Mouse (Mus musculus) embryonic facial prominence, embryonic 15.5 days (tissue): Measurements from ENCODE around the gene Gm20388. TPM values are rescaled to one million over a fixed set of nuclear protein-coding genes. Genes with fewer than 3 reads are reported as not detected.

ENCODE experiments used
- ATAC-seq: fragments of 200-750 bp; cut with Nextera tagmentation; 2 replicates; pipeline ENCODE4 v1.8.0; 2017; ENCODE audit warnings: low read depth, moderate TSS enrichment; ENCODE audit not compliant: insufficient number of reproducible peaks, low FRiP score, low TSS enrichment
- H3K27ac ChIP-seq: fragments of 300-500 bp; sonication (generic); replicated peaks from 2 replicates; pipeline ENCODE4 v1.5.1; 2015; ENCODE audit warnings: mild to moderate bottlenecking, inconsistent platforms
- H3K27me3 ChIP-seq: fragments of 300-500 bp; sonication (generic); 2 replicates; pipeline ENCODE4 v1.6.1; 2015; ENCODE audit warnings: inconsistent platforms
- H3K36me3 ChIP-seq: fragments of 300-500 bp; sonication (generic); 2 replicates; pipeline ENCODE4 v1.6.1; 2015; ENCODE audit warnings: mild to moderate bottlenecking, inconsistent platforms
- H3K4me1 ChIP-seq: fragments of 300-500 bp; sonication (generic); 2 replicates; pipeline ENCODE4 v1.6.1; 2015; ENCODE audit warnings: inconsistent platforms
- H3K4me2 ChIP-seq: fragments of 300-500 bp; sonication (generic); replicated peaks from 2 replicates; pipeline ENCODE4 v1.6.1; 2015; ENCODE audit warnings: mild to moderate bottlenecking, inconsistent platforms
- H3K4me3 ChIP-seq: fragments of 300-500 bp; sonication (generic); replicated peaks from 2 replicates; pipeline ENCODE4 v1.5.1; 2015; ENCODE audit warnings: mild to moderate bottlenecking, inconsistent platforms
- H3K9ac ChIP-seq: fragments of 300-500 bp; sonication (generic); 2 replicates; pipeline ENCODE4 v1.6.1; 2015; ENCODE audit warnings: inconsistent platforms
- H3K9me3 ChIP-seq: fragments of 300-500 bp; sonication (generic); replicated peaks from 2 replicates; pipeline ENCODE4 v1.6.1; 2016; ENCODE audit warnings: inconsistent platforms
- WGBS: fragments of 180-500 bp; shearing (Covaris S2); methylation state at CpG from one replicate; pipeline ENCODE4 v1.1.7; 2015; 5-methylcytosine and 5-hydroxymethylcytosine counted together
- polyA plus RNA-seq: library from polyadenylated mRNA; unstranded; fragments of >200 nt; fragmentation: Nextera tagmentation; extraction: Ambion mirVana; gene quantifications from 2 replicates; pipeline ENCODE4 v1.2.1, GENCODE M21; 2015

Gm20388 gene
- polyA plus RNA-seq, 1 experiment from 2014 or later = 8.0 TPM

DNA sequence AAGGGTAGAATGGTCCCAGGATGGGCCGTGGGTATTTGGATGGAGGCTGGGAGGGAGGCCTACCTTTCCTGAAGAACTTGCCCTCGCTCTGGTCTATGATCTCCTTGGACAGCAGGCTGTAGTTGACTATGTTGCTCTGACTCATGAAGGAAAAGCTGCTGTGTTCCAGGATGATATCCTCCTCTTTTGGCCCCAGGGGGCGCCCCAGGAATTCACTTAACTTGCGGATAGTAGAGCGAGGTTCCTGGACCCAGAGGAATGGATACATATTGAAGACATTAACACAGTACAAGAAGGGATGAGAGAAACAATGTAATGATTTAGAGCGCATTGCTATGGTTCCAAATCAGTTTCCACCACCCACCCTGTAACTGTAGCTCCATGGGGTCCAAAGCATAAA, 3234.6 kb downstream of the Gm20388 start:
- Histone ChIP-seq H3K36me3 (no peaks in the 10 kb centered on the region), H3K27ac (peak overlapping the region; percentile 86)
- peak; percentile 21; the same call in 1 of the 2 replicates for ATAC-seq

DNA sequence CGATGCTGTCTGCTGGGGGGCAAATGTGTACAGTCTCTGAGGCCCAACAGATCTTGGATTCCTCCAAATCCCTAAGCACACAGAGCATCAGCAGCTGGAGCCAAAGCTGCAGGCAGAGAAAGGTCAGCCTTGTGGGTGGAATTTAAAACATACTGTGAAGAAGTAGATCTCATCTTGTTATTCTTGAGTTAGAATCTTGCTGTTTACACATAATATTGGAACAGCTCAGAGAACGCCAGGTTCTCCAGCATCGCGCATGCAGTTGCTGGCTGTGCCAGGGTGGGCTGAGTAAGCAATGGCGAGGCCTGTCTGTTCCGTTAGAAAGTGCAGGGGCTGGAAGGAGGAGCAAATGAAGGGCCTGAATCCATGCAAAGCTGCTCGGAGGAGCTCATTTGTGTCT, 3235.7 kb downstream of the Gm20388 start:
- no peaks in the 10 kb centered on the region for H3K36me3 ChIP-seq
- WGBS = 39% methylated on average over 7 of the region's 7 CpGs
- peaks cover 37% of the 10 kb centered on the region for H3K4me1 ChIP-seq
- H3K4me3 ChIP-seq = no peak overlapping the region
- no peak overlapping the region for H3K9ac ChIP-seq
- no peaks in the 10 kb centered on the region for H3K9me3 ChIP-seq
- no peak for ATAC-seq
- H3K27me3 ChIP-seq = no peaks in the 10 kb centered on the region
- H3K4me2 ChIP-seq = no peak overlapping the region
- peak overlapping the region; percentile 86 for H3K27ac ChIP-seq

More for the DNA sequence above, 3234.6 kb downstream of the Gm20388 start:
- Histone ChIP-seq H3K4me2 (no peak overlapping the region), H3K9me3 (no peaks in the 10 kb centered on the region), H3K4me3 (no peak overlapping the region), H3K9ac (no peak overlapping the region), H3K27me3 (no peaks in the 10 kb centered on the region), H3K4me1 (peaks cover 43% of the 10 kb centered on the region)
- WGBS = 36% methylated on average over 6 of the region's 6 CpGs

DNA sequence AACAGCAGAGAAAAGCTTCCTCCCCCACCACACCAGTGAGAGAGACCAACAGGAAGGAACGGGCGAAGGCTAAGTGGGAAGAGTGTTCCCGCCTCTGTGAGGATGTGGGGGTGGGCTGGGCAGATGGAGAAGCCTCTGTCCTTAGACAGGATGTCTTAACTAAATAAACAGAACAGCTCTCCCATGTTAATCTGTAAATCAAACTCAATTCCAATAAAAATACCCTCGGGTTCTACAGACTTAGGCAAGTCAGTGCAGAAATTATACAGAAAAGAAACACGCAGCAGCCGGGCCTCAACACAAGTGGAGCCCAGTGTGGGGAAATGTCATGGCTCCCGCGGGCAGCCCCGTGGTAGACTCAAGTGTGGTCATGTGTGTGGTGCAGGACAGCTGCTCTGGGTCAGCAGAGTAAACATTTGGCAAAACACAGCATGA, 3240.1 kb downstream of the Gm20388 start:
- WGBS = 43% methylated on average over 9 of the region's 9 CpGs
- Histone ChIP-seq H3K4me3 (no peak overlapping the region), H3K4me2 (no peak overlapping the region), H3K9ac (no peak overlapping the region), H3K36me3 (no peaks in the 10 kb centered on the region), H3K4me1 (peaks cover 18% of the 10 kb centered on the region), H3K27ac (peak overlapping the region; percentile 56), H3K27me3 (no peaks in the 10 kb centered on the region), H3K9me3 (no peaks in the 10 kb centered on the region)
- 0 out of 2 replicates have a peak, but pooled peaks have one; percentile 39 for ATAC-seq

DNA sequence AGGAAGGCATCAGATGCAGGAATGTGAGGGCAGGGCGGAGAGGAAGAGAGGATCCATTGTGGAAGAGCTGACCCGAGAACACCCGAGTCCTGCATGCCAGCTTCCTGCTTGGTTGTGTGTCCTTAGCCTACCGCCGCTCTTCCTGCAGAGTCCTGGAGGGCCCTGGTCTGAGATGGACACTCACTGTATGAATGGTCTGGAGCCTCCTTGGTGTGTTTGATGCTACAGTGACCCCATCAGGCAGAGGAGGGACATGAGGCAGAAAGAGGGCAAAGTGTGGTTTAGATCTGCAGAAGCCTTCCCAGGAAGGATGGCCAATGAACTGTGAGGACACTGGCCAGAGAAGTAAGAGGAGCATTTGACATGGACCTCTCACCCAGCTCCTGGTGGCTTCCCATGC, 3244.5 kb downstream of the Gm20388 start:
- H3K9me3 ChIP-seq = no peaks in the 10 kb centered on the region
- peaks cover 40% of the 10 kb centered on the region for H3K4me1 ChIP-seq
- no peak overlapping the region for H3K9ac ChIP-seq
- H3K4me3 ChIP-seq = no peak overlapping the region
- H3K27ac ChIP-seq = no peak overlapping the region
- WGBS = 63% methylated on average over 5 of the region's 5 CpGs
- no peak for ATAC-seq
- no peaks in the 10 kb centered on the region for H3K36me3 ChIP-seq
- no peaks in the 10 kb centered on the region for H3K27me3 ChIP-seq
- H3K4me2 ChIP-seq = no peak overlapping the region

DNA sequence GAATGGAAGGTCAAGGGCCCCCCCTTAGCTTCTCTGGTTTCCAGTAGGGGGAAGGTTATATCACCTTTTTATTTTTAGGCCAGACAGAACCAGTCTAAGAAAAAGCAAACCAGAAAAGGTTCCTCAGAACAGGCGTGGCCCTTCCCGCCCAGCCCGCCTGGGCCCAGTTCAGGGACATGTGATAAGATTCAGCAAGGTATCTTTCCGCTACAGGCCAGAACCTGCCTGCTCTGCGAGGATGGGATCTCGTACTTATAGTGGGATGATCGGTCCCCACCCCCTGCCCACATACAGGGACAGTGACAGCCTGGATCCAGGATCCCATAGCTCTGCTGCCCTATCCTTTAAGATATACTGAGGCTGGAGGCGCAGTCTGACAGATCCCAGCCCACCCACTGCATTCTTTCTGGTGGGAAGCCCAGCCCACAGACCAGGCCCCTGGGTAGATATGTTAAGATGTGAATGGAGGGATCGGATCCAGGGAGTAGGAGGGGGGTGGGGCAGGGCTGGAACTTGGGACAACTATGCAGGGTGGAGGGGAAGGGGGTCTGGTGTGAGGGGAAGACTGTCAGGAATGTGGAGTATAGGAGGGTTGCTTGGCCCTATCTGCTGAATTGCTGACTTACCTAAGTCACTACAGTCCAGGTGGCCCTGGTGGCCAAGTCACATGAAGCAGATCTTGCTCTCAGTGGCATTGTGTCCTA, 3245.6 kb downstream of the Gm20388 start:
- Histone ChIP-seq H3K9me3 (no peaks in the 10 kb centered on the region), H3K36me3 (no peaks in the 10 kb centered on the region), H3K4me2 (no peak overlapping the region), H3K4me3 (no peak overlapping the region), H3K9ac (no peak overlapping the region), H3K27me3 (no peaks in the 10 kb centered on the region), H3K4me1 (peaks cover 36% of the 10 kb centered on the region), H3K27ac (peak overlapping the region; percentile 76)
- peak; percentile 48 for ATAC-seq
- 69% methylated on average over 9 of the region's 9 CpGs for WGBS

DNA sequence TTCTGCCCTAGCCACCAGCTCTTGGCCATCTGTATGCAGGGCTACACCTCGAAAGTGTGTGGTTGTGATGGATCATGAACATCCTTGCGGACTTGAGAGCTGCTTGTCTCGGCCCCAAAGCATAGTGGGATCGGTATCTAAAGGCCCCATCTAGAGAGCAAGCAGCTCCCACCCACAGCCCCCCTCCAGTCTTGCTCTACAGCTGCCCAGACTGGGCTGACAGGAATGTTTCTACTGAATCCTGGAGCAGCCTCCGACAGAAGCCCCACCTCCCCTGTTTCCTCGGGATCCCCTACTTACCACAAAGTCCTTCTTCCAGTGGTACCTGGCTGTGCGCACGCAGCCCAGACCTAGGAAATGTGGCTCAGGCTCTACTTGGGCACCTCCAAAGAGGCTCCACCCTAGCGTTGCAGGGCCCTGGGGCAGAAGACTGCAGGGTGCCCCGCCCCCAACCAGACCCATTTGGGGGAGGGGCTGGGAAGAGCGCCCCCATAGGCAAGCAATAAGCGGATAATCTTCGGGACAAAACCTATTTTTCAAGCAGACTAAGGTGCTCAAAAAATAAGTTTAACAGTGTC, 3247.3 kb downstream of the Gm20388 start, which contains the start of gene Sult5a1:
Gene Sult5a1, minus strand, starts transcription at position 428 of the 578 bp plus-strand sequence.
- Histone ChIP-seq H3K27ac (peak within 1 kb of the TSS; percentile 66), H3K36me3 (no peaks in the 10 kb centered on the region), H3K4me2 (peak within 1 kb of the TSS; percentile 34), H3K27me3 (no peaks in the 10 kb centered on the region), H3K9me3 (no peaks in the 10 kb centered on the region), H3K9ac (no peak within 1 kb of the TSS), H3K4me1 (peaks cover 36% of the 10 kb centered on the region), H3K4me3 (peak within 1 kb of the TSS; percentile 31)
- WGBS = 24% methylated on average over 13 of the region's 13 CpGs
- ATAC-seq = peak; percentile 48; the same call in 1 of the 2 replicates

DNA sequence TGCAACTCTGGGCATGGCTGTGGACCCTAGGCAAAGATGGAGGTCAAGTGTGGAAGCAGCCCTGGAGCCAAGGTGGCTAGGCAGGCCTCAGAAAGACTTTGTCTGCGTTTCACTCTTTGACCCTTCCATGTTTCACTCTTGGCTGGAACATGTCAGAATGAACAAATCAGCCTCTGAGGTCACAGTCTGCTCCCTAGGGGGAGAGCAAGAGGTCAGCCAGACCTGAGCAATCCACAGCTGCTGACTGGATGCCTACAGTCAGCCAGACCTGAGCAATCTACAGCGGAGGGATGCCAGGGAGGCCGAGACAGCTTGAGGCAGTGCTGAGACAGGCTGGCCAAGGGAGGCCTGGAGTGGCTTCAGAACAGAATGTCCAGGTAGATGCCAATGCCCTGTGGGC, 3270.8 kb downstream of the Gm20388 start:
- Histone ChIP-seq H3K36me3 (no peaks in the 10 kb centered on the region), H3K4me2 (no peak overlapping the region), H3K9ac (no peak overlapping the region), H3K9me3 (no peaks in the 10 kb centered on the region), H3K4me1 (peaks cover 19% of the 10 kb centered on the region), H3K27ac (no peak overlapping the region), H3K4me3 (no peak overlapping the region), H3K27me3 (no peaks in the 10 kb centered on the region)
- ATAC-seq = no peak
- 59% methylated on average over 3 of the region's 3 CpGs for WGBS

DNA sequence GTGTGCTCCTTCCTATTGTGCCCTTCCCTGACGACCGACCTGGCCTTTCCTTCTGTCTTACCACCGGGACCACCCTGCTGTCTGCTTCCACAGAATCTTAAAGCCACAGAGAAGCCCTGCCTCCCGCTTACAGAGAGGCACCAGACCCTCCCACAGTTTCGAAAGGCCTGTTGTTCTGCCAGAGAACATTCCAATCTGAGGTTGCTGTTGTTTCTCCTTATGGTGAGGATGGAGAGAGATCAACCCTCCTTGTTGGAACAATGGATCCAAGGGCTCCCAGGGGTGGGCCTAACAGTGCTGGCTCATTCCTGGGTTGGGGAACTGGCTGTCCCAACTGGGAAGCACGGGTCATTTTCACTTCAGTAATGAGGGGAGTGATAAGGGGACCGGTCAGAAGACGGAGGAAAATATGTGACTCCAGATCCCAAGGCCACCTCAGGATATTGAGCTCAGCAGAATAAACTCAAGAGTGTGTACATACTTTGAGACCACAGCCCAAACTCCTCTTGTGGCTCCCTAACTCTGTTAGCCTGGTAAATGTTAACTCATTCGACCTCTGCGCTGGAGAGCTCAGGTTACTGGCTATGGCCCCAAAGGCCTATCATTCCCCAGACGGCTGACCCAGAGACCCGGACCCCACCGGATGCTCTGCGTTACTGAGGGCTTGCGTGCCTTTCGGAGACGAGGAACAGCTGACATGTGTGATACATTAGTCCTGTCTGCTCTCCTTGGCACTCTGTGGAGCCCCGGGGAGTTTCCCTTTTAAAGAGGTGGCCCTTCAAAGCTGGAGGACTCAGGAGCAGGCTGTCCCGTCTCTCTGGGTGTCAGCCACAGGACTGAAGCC, 3275.1 kb downstream of the Gm20388 start, which contains the start of gene Dpep1:
Gene Dpep1, plus strand, starts transcription at position 677 of the 844 bp plus-strand sequence.
- Histone ChIP-seq H3K27ac (peak within 1 kb of the TSS; percentile 82), H3K4me2 (peak within 1 kb of the TSS; percentile 27; the same call in 1 of the 2 replicates), H3K9ac (no peak within 1 kb of the TSS), H3K4me3 (peak within 1 kb of the TSS; percentile 4; the same call in 1 of the 2 replicates), H3K27me3 (no peaks in the 10 kb centered on the region), H3K9me3 (no peaks in the 10 kb centered on the region), H3K36me3 (no peaks in the 10 kb centered on the region), H3K4me1 (peaks cover 51% of the 10 kb centered on the region)
- ATAC-seq = peak; percentile 39; the same call in 1 of the 2 replicates
- 21% methylated on average over 19 of the region's 19 CpGs for WGBS

DNA sequence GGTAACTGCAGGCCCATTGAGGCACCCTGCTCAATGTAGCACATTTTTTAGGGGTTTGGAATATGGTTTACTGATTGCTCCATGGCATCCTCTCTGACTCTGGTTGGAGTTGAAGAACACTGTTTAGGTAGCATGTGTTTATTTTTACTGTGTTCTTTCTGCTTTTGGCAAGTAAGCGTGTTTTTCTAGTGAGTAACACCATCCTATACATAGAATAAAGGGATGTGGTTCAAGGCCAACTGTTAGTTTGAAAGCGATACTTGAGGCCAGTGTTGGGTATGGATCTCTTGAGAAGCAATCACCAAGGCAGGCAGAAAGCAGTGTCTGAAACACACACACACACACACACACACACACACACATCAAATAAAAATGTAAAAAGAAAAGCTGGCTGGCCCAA, 3277.4 kb downstream of the Gm20388 start:
- Histone ChIP-seq H3K4me2 (no peak overlapping the region), H3K9me3 (no peaks in the 10 kb centered on the region), H3K36me3 (no peaks in the 10 kb centered on the region), H3K4me1 (peaks cover 58% of the 10 kb centered on the region), H3K9ac (no peak overlapping the region), H3K27me3 (no peaks in the 10 kb centered on the region), H3K4me3 (no peak overlapping the region), H3K27ac (peak overlapping the region; percentile 66; the same call in 1 of the 2 replicates)
- ATAC-seq = no peak
- WGBS = 61% methylated on average over 2 of the region's 2 CpGs

DNA sequence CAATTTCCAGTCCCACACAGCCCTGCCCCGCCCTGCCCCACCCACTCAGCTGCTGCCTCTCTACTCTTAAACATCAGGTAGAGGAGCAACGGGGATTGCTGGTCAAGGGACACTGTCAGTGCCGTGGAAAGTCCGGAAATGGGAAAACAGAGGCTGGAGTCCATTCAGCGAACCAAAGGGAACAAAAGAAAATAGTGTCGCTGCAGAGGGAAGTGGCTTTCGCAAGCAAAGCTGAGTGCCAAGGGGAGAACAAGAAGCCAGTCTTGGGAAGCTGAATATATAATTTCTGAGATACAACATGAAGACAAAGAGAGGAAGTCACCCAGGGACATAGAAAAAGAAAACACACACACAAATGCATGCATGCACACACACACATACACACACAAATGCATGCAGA, 3278.2 kb downstream of the Gm20388 start:
- no peak overlapping the region for H3K4me2 ChIP-seq
- no peaks in the 10 kb centered on the region for H3K36me3 ChIP-seq
- no peak for ATAC-seq
- H3K27me3 ChIP-seq = no peaks in the 10 kb centered on the region
- no peak overlapping the region for H3K4me3 ChIP-seq
- H3K4me1 ChIP-seq = peaks cover 58% of the 10 kb centered on the region
- H3K9ac ChIP-seq = no peak overlapping the region
- 55% methylated on average over 7 of the region's 7 CpGs for WGBS
- no peaks in the 10 kb centered on the region for H3K9me3 ChIP-seq
- no peak overlapping the region for H3K27ac ChIP-seq

DNA sequence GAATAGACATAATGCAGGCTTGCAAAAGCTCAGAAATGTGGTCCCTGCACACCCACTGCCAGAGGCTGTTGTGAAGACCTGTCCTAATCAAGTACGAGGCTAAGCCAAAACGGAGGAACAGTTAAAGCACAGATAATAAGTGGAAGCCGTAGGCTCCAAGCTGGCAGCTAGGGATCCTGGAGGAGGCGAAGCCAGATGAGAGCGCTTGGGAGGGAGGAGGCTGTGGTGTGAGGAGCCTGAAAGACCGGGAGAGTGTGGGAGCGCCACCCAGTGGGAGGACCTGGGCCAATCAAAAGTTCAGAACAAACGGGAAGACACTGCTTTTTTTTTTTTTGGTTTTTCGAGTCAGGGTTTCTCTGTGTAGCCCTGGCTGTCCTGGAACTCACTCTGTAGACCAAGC, 3280.0 kb downstream of the Gm20388 start:
- H3K4me2 ChIP-seq = peak overlapping the region; percentile 32; the same call in 1 of the 2 replicates
- H3K9ac ChIP-seq = no peak overlapping the region
- WGBS = under 1% methylated on average over 9 of the region's 9 CpGs
- no peaks in the 10 kb centered on the region for H3K9me3 ChIP-seq
- H3K27me3 ChIP-seq = no peaks in the 10 kb centered on the region
- no peak for ATAC-seq
- no peaks in the 10 kb centered on the region for H3K36me3 ChIP-seq
- H3K4me1 ChIP-seq = peaks cover 46% of the 10 kb centered on the region
- H3K4me3 ChIP-seq = 0 out of 2 replicates have a peak overlapping the region, but pooled peaks have one; percentile 18
- peak overlapping the region; percentile 55; the same call in 1 of the 2 replicates for H3K27ac ChIP-seq
